Mouse (Mus musculus) heart, adult 2 months (tissue): Measurements from ENCODE around the gene Ubac1.

ENCODE experiments used
- CTCF ChIP-seq: fragments of 200-600 bp; IDR thresholded peaks from 2 replicates; pipeline ENCODE4 v1.8.1; 2022; ENCODE audit warnings: antibody characterized with exemption, mild to moderate bottlenecking, moderate library complexity
- POLR2A ChIP-seq: fragments of 200-500 bp; IDR thresholded peaks from 2 replicates; pipeline ENCODE4 v1.6.1; 2011; ENCODE audit warnings: mild to moderate bottlenecking, low read depth, low read length, control low read depth; ENCODE audit not compliant: insufficient read depth

GRCm38 (mm10) chr2:25982052-25982425 is 39.5 kb downstream of the Ubac1 start:
- no peak for TF ChIP-seq CTCF
- TF ChIP-seq POLR2A = no peak
